Mouse (Mus musculus) thymus, adult 2 months (tissue): ENCODE measurements around the gene Polr1d.

Source experiments
- CTCF ChIP-seq: fragments of 200-500 bp; IDR thresholded peaks from 2 replicates; pipeline ENCODE4 v1.5.1; 2012; ENCODE audit warnings: mild to moderate bottlenecking, control low read depth, low read length, moderate library complexity, borderline replicate concordance; ENCODE audit not compliant: control insufficient read depth, poor library complexity, insufficient read depth; ENCODE audit errors: extremely low read depth
- POLR2A ChIP-seq: fragments of 200-500 bp; IDR thresholded peaks from 2 replicates; pipeline ENCODE4 v1.6.1; 2012; ENCODE audit warnings: mild to moderate bottlenecking, low read length, control low read depth, moderate library complexity; ENCODE audit not compliant: control insufficient read depth, poor library complexity, insufficient read depth; ENCODE audit errors: extremely low read depth

DNA sequence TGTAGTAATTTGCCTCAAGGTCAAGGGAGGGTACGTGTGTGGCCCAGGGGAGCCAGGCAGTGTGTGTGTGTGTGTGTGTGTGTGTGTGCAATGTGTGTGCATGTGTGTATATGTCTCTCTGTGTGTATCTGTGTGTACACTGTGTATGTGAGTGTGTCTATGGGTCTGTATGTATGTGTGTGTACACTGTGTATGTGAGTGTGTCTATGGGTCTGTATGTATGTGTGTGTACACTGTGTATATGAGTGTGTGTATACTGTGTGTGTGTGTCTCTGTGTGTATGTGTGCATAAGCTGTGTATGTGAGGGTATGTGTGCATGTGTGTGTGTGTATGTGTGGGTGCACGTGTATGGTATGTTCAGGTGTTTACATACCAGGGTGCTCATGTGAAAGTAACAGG is 82.9 kb downstream of the Polr1d start:
- TF ChIP-seq CTCF = no peak
- no peak for TF ChIP-seq POLR2A
